Mouse (Mus musculus) embryonic facial prominence, embryonic 13.5 days (tissue): Measurements from ENCODE around the gene Nfkbia. TPM values are rescaled to one million over a fixed set of nuclear protein-coding genes. Genes with fewer than 3 reads are reported as not detected.

ENCODE experiments used
- ATAC-seq: fragments of 200-750 bp; cut with Nextera tagmentation; 2 replicates; pipeline ENCODE4 v1.8.0; 2017; ENCODE audit warnings: low read depth; ENCODE audit not compliant: insufficient number of reproducible peaks, insufficient read depth, low FRiP score, low TSS enrichment
- H3K27ac ChIP-seq: fragments of 300-500 bp; sonication (generic); 2 replicates; pipeline ENCODE4 v1.5.1; 2015; ENCODE audit warnings: moderate library complexity, mild to moderate bottlenecking, inconsistent platforms
- H3K27me3 ChIP-seq: fragments of 300-500 bp; sonication (generic); 2 replicates; pipeline ENCODE4 v1.6.1; 2015; ENCODE audit warnings: mild to moderate bottlenecking, inconsistent platforms
- H3K36me3 ChIP-seq: fragments of 300-500 bp; sonication (generic); 2 replicates; pipeline ENCODE4 v1.6.1; 2015; ENCODE audit warnings: mild to moderate bottlenecking, inconsistent platforms
- H3K4me1 ChIP-seq: fragments of 300-500 bp; sonication (generic); 2 replicates; pipeline ENCODE4 v1.6.1; 2015; ENCODE audit warnings: inconsistent platforms
- H3K4me2 ChIP-seq: fragments of 300-500 bp; sonication (generic); 2 replicates; pipeline ENCODE4 v1.6.1; 2015; ENCODE audit warnings: moderate library complexity, mild to moderate bottlenecking, inconsistent platforms
- H3K4me3 ChIP-seq: fragments of 300-500 bp; sonication (generic); 2 replicates; pipeline ENCODE4 v1.5.1; 2015; ENCODE audit warnings: mild to moderate bottlenecking, inconsistent platforms
- H3K9ac ChIP-seq: fragments of 300-500 bp; sonication (generic); 2 replicates; pipeline ENCODE4 v1.6.1; 2015; ENCODE audit warnings: mild to moderate bottlenecking, inconsistent platforms
- H3K9me3 ChIP-seq: fragments of 300-500 bp; sonication (generic); 2 replicates; pipeline ENCODE4 v1.6.1; 2016; ENCODE audit warnings: inconsistent platforms
- WGBS: fragments of 180-500 bp; shearing (Covaris S2); methylation state at CpG from one replicate; pipeline ENCODE4 v1.1.7; 2015; ENCODE audit warnings: mixed read lengths; 5-methylcytosine and 5-hydroxymethylcytosine counted together
- polyA plus RNA-seq: library from polyadenylated mRNA; unstranded; fragments of >200 nt; fragmentation: Nextera tagmentation; extraction: Ambion mirVana; gene quantifications from 2 replicates; pipeline ENCODE4 v1.2.1, GENCODE M21; 2015

Nfkbia gene
- polyA plus RNA-seq = 117 and 126 TPM in 2 replicates

DNA sequence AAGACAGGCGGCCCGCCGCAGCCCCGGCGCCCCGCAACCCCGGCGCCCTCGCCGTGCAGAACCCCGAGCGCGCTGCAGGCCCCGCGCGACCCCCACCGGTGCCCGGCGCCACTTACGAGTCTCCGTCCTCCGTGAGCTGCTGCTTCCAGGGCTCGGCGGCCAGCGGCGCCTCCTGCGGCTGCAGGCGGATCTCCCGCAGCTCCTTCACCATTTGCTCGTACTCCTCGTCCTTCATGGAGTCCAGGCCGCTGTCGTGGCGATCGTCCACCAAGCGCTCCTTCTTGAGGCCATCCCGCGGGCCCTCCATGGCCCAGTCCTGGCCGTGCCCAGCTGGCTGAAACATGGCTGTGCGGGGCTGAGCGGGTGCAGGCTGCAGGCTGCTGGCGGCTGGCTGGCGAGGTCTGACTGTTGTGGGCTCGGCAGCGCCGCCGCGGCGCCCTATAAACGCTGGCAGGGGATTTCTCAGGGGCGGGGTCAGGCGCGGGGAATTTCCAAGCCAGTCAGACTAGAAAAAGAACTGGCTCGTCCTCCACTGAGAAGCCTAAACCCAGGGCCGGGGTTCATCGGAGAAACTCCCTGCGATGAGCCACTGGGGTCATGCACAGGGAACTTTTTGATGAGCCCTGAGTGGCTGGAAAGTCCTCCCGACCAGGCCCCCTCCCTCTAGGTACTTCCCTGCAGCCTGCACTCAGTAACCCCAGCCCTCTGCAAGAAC lies at the start of gene Nfkbia:
Nfkbia (minus strand) TSS at position 464 of the 715 bp plus-strand sequence.
- H3K4me2 ChIP-seq = peak within 1 kb of the TSS; percentile 85
- no peaks in the 10 kb centered on the region for H3K27me3 ChIP-seq
- ATAC-seq = peak; percentile 83
- H3K4me3 ChIP-seq = peak within 1 kb of the TSS; percentile 87
- under 1% methylated on average over 46 of the region's 58 CpGs for WGBS
- peak within 1 kb of the TSS; percentile 99 for H3K9ac ChIP-seq
- H3K9me3 ChIP-seq = no peaks in the 10 kb centered on the region
- H3K36me3 ChIP-seq = peaks cover 36% of the 10 kb centered on the region
- peaks cover 35% of the 10 kb centered on the region for H3K4me1 ChIP-seq
- peak within 1 kb of the TSS; percentile 100 for H3K27ac ChIP-seq

DNA sequence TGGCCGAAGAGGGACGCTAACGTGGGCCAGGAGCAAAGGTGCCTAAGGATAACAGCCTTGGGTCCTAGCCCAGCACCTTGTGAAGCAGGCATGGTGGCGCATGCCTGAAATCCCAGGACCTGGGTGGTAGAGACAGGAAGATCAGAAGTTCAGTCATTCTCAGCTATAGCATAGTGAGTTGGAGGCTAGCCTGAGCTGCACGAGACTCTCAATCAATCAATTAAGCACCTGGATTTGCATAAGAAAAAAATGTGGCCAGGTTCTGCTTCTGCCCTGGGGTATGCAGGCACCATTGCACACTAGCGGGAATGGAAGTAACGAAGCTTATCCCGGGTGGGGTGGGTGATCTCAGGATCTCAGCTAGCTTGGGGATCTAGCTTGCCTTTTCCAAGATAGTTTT lies 46.7 kb upstream of the Nfkbia start:
- Histone ChIP-seq H3K4me2 (no peak overlapping the region), H3K27ac (no peak overlapping the region), H3K4me3 (no peak overlapping the region), H3K9ac (no peak overlapping the region), H3K27me3 (peaks cover 24% of the 10 kb centered on the region), H3K9me3 (no peaks in the 10 kb centered on the region), H3K36me3 (no peaks in the 10 kb centered on the region), H3K4me1 (no peaks in the 10 kb centered on the region)
- 45% methylated on average over 8 of the region's 8 CpGs for WGBS
- no peak for ATAC-seq

- Histone ChIP-seq H3K4me2 (no peak overlapping the region), H3K4me1 (no peaks in the 10 kb centered on the region), H3K9me3 (no peaks in the 10 kb centered on the region), H3K36me3 (no peaks in the 10 kb centered on the region), H3K9ac (no peak overlapping the region), H3K4me3 (no peak overlapping the region), H3K27ac (no peak overlapping the region), H3K27me3 (peaks cover 24% of the 10 kb centered on the region)
- ATAC-seq = peak; percentile 81
- 92% methylated on average over 1 of the region's 1 CpGs for whole genome bisulfite sequencing
Measured at GRCm38 (mm10) chr12:55538328-55538971, 46.0 kb upstream of the Nfkbia start.

GRCm38 (mm10) chr12:55537742-55538141 lies 45.3 kb upstream of the Nfkbia start:
- Histone ChIP-seq H3K27me3 (peaks cover 24% of the 10 kb centered on the region), H3K9ac (no peak overlapping the region), H3K4me2 (no peak overlapping the region), H3K27ac (no peak overlapping the region), H3K9me3 (no peaks in the 10 kb centered on the region), H3K4me3 (no peak overlapping the region), H3K4me1 (no peaks in the 10 kb centered on the region), H3K36me3 (no peaks in the 10 kb centered on the region)
- WGBS = 61% methylated on average over 7 of the region's 7 CpGs
- no peak for ATAC-seq

GRCm38 (mm10) chr12:55536537-55537135 lies 44.2 kb upstream of the Nfkbia start:
- WGBS = 5% methylated on average over 14 of the region's 14 CpGs
- Histone ChIP-seq H3K36me3 (no peaks in the 10 kb centered on the region), H3K27me3 (peaks cover 24% of the 10 kb centered on the region), H3K4me1 (no peaks in the 10 kb centered on the region), H3K9me3 (no peaks in the 10 kb centered on the region), H3K9ac (no peak overlapping the region), H3K4me3 (no peak overlapping the region), H3K4me2 (no peak overlapping the region), H3K27ac (no peak overlapping the region)
- no peak for ATAC-seq

DNA sequence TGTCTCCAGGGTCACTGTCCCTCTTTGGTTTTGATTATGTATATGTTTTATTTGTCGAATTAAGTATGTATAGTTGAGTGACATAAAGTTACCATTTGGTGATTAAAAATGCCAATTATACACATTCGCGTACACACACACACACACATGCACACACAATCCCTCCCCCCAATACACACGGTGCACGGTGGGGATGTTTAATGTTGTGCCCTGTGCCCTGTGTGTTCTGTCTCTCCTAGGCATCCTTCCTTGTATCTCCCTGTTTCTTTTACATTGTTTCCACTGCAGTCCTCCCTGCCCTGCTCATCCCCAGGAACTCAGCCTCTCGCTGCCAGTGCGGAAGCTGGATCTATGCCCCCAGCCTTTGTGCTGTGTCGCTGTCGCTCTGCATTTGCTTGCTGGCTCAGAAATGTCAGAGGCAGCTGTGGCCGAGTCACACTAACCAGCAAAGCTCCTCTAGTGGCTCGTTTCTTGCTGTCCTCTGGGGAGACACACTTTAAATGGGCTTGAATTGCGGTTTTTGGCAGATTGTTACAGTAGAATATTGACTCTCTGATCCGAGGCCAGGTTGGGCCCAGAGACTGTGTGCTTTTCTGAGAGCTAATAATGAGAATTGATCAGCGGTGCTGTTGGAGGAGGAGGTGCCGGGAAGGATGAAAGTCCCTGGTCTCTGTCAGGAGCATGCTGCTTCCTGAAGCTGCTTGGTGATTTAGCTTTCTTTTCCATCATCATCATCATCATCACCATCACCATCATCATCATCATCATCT lies 34.7 kb upstream of the Nfkbia start:
- H3K4me1 ChIP-seq = no peaks in the 10 kb centered on the region
- ATAC-seq = no peak
- WGBS = 60% methylated on average over 15 of the region's 15 CpGs

GRCm38 (mm10) chr12:55518061-55518738 lies 25.8 kb upstream of the Nfkbia start:
- Histone ChIP-seq H3K27me3 (no peaks in the 10 kb centered on the region), H3K4me3 (no peak overlapping the region), H3K9me3 (no peaks in the 10 kb centered on the region), H3K36me3 (no peaks in the 10 kb centered on the region), H3K27ac (no peak overlapping the region), H3K4me1 (no peaks in the 10 kb centered on the region), H3K9ac (no peak overlapping the region), H3K4me2 (no peak overlapping the region)
- WGBS = 49% methylated on average over 15 of the region's 15 CpGs
- ATAC-seq = no peak

More for the DNA sequence above, 34.7 kb upstream of the Nfkbia start:
- H3K27me3 ChIP-seq = no peaks in the 10 kb centered on the region
- H3K9me3 ChIP-seq = no peaks in the 10 kb centered on the region
- no peak overlapping the region for H3K9ac ChIP-seq
- no peak overlapping the region for H3K27ac ChIP-seq
- H3K36me3 ChIP-seq = no peaks in the 10 kb centered on the region
- no peak overlapping the region for H3K4me2 ChIP-seq
- H3K4me3 ChIP-seq = no peak overlapping the region

DNA sequence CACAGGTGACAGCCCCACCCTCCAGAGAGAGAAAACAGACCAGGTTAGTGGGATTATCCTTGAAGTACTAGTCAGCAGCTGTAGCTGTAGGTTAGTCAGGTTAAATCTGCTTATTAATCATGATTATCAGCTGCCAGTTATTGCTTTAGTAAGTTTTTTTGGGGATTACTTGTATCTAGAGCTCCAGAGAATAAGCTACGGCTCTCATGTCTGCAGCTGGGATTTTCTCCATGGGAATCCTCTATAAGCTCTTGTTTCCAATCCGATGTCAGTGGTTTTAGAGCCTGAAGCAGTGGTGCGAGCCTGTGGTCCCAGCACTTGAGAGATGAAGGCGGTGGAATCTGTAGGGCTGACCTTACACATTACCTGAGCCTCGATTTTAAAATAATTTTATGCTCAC lies 16.4 kb upstream of the Nfkbia start:
- Histone ChIP-seq H3K36me3 (no peaks in the 10 kb centered on the region), H3K9me3 (no peaks in the 10 kb centered on the region), H3K4me3 (no peak overlapping the region), H3K27ac (no peak overlapping the region), H3K4me2 (no peak overlapping the region), H3K4me1 (0 out of 2 replicates have a peak, but pooled peaks cover 3% of the 10 kb centered on the region), H3K9ac (no peak overlapping the region), H3K27me3 (no peaks in the 10 kb centered on the region; the same call in 1 of the 2 replicates)
- no peak for ATAC-seq
- WGBS = 89% methylated on average over 5 of the region's 5 CpGs

DNA sequence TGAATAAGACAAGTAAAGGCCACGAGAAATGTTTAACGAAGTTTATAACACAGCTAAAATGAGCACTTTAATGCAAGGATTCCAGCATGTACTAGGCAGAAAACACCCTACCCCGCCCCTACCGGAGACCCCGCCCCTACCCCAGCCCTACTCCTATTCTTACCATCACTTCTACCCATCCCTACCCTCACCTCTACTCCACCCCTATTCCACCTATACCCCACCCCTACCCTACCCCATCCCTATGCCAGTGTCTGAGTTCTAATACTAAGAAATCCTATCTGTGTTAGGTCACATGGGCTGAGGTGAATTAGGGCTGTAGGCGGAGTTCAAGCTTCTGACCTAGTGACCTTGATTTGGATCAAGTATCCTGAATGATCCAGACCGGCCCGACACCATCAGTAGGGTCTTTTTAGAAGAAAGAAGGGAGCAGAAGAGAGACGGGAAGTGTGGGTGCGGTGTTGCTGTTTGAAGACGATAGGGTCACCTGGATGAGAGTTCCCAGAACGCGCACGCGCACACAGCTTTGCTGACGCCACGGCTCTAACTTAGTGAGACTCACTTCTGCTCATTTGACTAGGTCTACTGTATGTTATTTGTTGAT lies 15.0 kb upstream of the Nfkbia start:
- ATAC-seq = no peak
- Histone ChIP-seq H3K4me2 (no peak overlapping the region), H3K9me3 (no peaks in the 10 kb centered on the region), H3K36me3 (no peaks in the 10 kb centered on the region), H3K27ac (no peak overlapping the region), H3K4me1 (0 out of 2 replicates have a peak, but pooled peaks cover 3% of the 10 kb centered on the region), H3K9ac (no peak overlapping the region), H3K27me3 (no peaks in the 10 kb centered on the region; the same call in 1 of the 2 replicates), H3K4me3 (no peak overlapping the region)
- 81% methylated on average over 17 of the region's 17 CpGs for WGBS

DNA sequence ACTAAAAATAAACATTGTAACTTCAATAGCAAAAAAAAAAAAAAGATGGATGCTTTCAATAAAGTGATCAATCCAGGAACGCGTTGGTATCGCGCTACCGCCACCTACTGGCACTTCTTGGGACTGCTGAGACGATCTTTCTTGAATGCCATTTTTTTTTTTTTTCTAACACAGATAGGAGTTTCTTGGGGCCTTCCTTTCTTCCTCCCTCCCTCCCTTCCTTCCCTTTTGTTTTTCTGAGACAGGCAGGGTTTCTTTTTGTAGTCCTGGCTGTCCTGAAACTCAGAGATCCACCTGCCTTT lies 13.5 kb upstream of the Nfkbia start:
- no peak overlapping the region for H3K4me2 ChIP-seq
- no peaks in the 10 kb centered on the region; the same call in 1 of the 2 replicates for H3K27me3 ChIP-seq
- 0 out of 2 replicates have a peak, but pooled peaks cover 3% of the 10 kb centered on the region for H3K4me1 ChIP-seq
- no peaks in the 10 kb centered on the region for H3K36me3 ChIP-seq
- WGBS = under 1% methylated on average over 6 of the region's 6 CpGs
- no peak overlapping the region for H3K27ac ChIP-seq
- H3K4me3 ChIP-seq = no peak overlapping the region
- no peak overlapping the region for H3K9ac ChIP-seq
- ATAC-seq = no peak
- H3K9me3 ChIP-seq = no peaks in the 10 kb centered on the region
